Mouse (Mus musculus) limb, embryonic 12.5 days (tissue): ENCODE results near the gene Gal. TPM values are rescaled to one million over a fixed set of nuclear protein-coding genes. Genes with fewer than 3 reads are reported as not detected.

Experiments used
- ATAC-seq: fragments of 200-750 bp; cut with Nextera tagmentation; 2 replicates; pipeline ENCODE4 v1.8.0; 2017; ENCODE audit warnings: low read depth, moderate TSS enrichment; ENCODE audit not compliant: insufficient number of reproducible peaks, insufficient read depth, low FRiP score, low TSS enrichment
- H3K27ac ChIP-seq: fragments of 300-500 bp; sonication (generic); 2 replicates; pipeline ENCODE4 v1.5.1; 2016; ENCODE audit warnings: mild to moderate bottlenecking, moderate library complexity
- H3K27me3 ChIP-seq: fragments of 300-500 bp; sonication (generic); 2 replicates; pipeline ENCODE4 v1.6.1; 2016; ENCODE audit warnings: mild to moderate bottlenecking, moderate library complexity
- H3K36me3 ChIP-seq: fragments of 300-500 bp; sonication (generic); 2 replicates; pipeline ENCODE4 v1.6.1; 2016; ENCODE audit warnings: mild to moderate bottlenecking, moderate library complexity
- H3K4me1 ChIP-seq: fragments of 300-500 bp; sonication (generic); replicated peaks from 2 replicates; pipeline ENCODE4 v1.6.1; 2016
- H3K4me2 ChIP-seq: fragments of 300-500 bp; sonication (generic); 2 replicates; pipeline ENCODE4 v1.6.1; 2016; ENCODE audit warnings: mild to moderate bottlenecking, moderate library complexity
- H3K4me3 ChIP-seq: fragments of 300-500 bp; sonication (generic); replicated peaks from 2 replicates; pipeline ENCODE4 v1.5.1; 2016; ENCODE audit warnings: mild to moderate bottlenecking
- H3K9ac ChIP-seq: fragments of 300-500 bp; sonication (generic); replicated peaks from 2 replicates; pipeline ENCODE4 v1.6.1; 2016; ENCODE audit warnings: mild to moderate bottlenecking, moderate library complexity
- H3K9me3 ChIP-seq: fragments of 300-500 bp; sonication (generic); 2 replicates; pipeline ENCODE4 v1.6.1; 2016; ENCODE audit warnings: mild to moderate bottlenecking, moderate library complexity
- WGBS: fragments of 180-500 bp; shearing (Covaris S2); methylation state at CpG from one replicate; pipeline ENCODE4 v1.1.7; 2016; 5-methylcytosine and 5-hydroxymethylcytosine counted together
- polyA plus RNA-seq: library from polyadenylated mRNA; unstranded; fragments of >200 nt; fragmentation: Nextera tagmentation; extraction: Ambion mirVana; gene quantifications from 2 replicates; pipeline ENCODE4 v1.2.1, GENCODE M21; 2016

The Gal gene
- polyA plus RNA-seq, 1 experiment from 2014 or later = 2.5 TPM

DNA sequence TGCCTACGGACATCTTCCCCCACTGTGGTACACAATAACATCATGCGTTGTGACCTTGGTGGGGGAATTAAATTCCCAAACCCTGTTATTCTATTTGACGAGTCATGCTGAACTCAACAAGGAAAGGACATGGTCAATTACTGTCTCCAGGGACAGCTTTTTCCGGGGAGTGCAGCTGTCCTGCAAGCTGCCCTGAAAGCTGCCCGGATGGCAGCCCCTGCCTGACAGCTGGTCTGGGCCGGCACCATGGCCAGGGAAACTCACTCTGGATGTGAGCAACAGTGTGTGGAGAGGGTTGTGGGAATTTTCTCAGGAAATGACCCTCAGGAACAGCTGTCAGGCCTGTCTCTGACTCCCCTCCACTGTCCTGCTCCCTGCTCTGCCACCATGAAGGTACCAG, 8.1 kb upstream of the Gal start:
- Histone ChIP-seq H3K27me3 (no peaks in the 10 kb centered on the region), H3K9me3 (peaks cover 5% of the 10 kb centered on the region; the same call in 1 of the 2 replicates), H3K27ac (no peak overlapping the region), H3K9ac (no peak overlapping the region), H3K4me3 (no peak overlapping the region), H3K4me2 (no peak overlapping the region), H3K36me3 (no peaks in the 10 kb centered on the region), H3K4me1 (no peaks in the 10 kb centered on the region)
- WGBS = 69% methylated on average over 6 of the region's 6 CpGs
- no peak for ATAC-seq

DNA sequence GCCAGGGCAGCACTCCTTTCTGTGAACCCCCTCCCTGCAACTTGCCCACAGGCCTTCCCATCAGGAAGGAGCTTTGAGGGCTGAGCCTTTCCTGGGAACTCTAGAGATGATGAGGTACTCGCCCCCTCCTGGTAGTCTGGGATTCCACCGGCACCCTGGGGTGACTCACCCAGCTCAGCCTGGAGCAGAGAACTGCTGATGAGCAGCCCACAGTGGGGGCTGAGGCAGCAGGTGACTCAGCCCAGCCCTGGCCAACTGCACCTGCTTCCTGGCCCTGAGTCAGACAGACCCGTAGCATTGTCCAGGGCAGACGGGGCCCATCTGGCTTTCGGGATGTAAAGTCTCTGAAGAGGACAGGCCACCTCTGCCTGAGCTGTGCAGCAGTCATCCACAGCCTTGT, 4.9 kb upstream of the Gal start:
- peaks cover 23% of the 10 kb centered on the region for H3K27me3 ChIP-seq
- H3K9ac ChIP-seq = no peak overlapping the region
- WGBS = 56% methylated on average over 5 of the region's 5 CpGs
- peaks cover 5% of the 10 kb centered on the region; the same call in 1 of the 2 replicates for H3K4me1 ChIP-seq
- peaks cover 5% of the 10 kb centered on the region; the same call in 1 of the 2 replicates for H3K9me3 ChIP-seq
- no peaks in the 10 kb centered on the region for H3K36me3 ChIP-seq
- ATAC-seq = no peak
- H3K4me3 ChIP-seq = no peak overlapping the region
- H3K27ac ChIP-seq = no peak overlapping the region
- H3K4me2 ChIP-seq = no peak overlapping the region

DNA sequence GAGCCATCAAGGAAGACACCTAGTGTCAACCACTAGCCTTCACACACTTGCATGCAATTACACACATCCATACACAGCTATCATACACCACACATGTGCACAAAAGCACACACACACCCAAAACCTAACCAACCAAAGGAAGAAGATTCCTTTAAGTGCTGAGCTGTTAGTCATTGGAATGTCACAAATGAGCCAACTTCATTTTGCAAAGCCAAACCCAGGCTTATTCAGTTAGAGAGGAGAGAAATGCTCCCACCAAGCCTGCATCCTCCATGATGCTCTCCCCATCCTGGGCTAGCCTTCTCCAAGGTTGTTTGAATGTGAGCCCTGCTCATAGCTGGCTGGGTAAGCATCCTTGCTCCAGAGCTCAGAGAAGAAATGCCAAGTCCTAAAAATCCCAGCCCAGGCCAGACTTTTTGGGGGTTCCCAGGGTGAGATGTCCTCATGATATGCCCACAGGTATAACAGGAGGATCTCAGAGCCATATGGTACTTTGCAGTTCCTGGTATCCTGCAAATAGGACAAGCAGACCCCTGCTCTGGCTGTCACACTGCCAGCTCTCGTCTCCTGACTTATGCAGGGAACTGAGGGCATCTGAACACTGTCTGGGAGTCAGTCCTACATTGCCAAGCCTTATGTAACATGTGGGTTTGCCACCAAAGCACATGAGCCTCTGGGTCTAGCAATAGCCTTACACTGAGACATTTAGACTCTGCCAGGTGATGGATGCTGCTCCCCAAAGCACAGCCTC, 8.6 kb downstream of the Gal start:
- Histone ChIP-seq H3K9ac (no peak overlapping the region), H3K36me3 (no peaks in the 10 kb centered on the region), H3K27me3 (no peaks in the 10 kb centered on the region), H3K4me3 (no peak overlapping the region), H3K9me3 (peaks cover 4% of the 10 kb centered on the region; the same call in 1 of the 2 replicates), H3K27ac (no peak overlapping the region), H3K4me2 (no peak overlapping the region), H3K4me1 (no peaks in the 10 kb centered on the region)
- 54% methylated on average over 1 of the region's 1 CpGs for WGBS
- ATAC-seq = no peak

DNA sequence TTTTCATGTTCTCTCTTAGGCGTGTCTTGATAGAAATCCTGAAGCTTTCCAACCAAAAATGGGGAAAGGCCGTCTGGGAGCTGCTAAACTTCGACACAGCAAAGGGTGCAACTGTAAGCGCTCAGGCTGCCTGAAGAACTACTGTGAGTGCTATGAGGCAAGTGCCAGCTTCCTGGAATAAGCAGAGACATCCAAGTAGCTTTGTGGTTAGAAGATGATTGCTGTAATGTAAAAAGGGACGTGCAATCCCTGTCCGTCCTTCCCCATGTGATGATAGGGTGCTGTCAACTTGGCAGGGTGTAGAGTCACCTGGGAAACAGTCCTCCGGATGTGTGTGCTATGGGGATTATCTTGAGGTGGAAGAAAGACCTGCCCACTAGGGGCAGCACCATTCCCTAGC, 10.3 kb downstream of the Gal start:
- H3K4me1 ChIP-seq = no peaks in the 10 kb centered on the region
- peaks cover 4% of the 10 kb centered on the region; the same call in 1 of the 2 replicates for H3K9me3 ChIP-seq
- H3K27me3 ChIP-seq = no peaks in the 10 kb centered on the region
- H3K4me2 ChIP-seq = no peak overlapping the region
- no peak overlapping the region for H3K4me3 ChIP-seq
- no peak overlapping the region for H3K9ac ChIP-seq
- no peak for ATAC-seq
- WGBS = 83% methylated on average over 7 of the region's 7 CpGs
- H3K36me3 ChIP-seq = no peaks in the 10 kb centered on the region
- H3K27ac ChIP-seq = no peak overlapping the region

DNA sequence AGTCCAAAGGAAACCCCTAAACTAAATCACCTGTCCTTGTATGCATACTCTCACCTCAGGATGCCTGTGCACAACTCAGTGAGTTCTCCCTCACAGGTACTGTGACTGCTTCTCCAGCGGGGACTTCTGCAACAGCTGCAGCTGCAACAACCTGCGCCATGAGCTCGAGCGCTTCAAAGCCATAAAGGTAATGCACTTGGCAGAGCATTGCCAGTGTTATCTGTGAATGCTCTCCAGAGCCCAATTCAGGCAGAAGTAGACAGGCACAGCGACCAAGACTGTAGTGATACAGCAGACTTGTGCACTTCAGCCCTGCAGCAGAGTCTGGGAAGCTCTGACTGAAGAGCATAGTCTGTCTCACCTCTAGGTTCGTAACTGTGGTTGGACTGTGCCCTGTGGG, 12.0 kb downstream of the Gal start:
- no peaks in the 10 kb centered on the region for H3K4me1 ChIP-seq
- ATAC-seq = no peak
- no peak overlapping the region for H3K9ac ChIP-seq
- H3K27ac ChIP-seq = no peak overlapping the region
- 74% methylated on average over 6 of the region's 6 CpGs for whole genome bisulfite sequencing
- H3K27me3 ChIP-seq = no peaks in the 10 kb centered on the region
- H3K4me3 ChIP-seq = no peak overlapping the region
- H3K9me3 ChIP-seq = peaks cover 4% of the 10 kb centered on the region; the same call in 1 of the 2 replicates
- H3K36me3 ChIP-seq = no peaks in the 10 kb centered on the region
- H3K4me2 ChIP-seq = no peak overlapping the region

DNA sequence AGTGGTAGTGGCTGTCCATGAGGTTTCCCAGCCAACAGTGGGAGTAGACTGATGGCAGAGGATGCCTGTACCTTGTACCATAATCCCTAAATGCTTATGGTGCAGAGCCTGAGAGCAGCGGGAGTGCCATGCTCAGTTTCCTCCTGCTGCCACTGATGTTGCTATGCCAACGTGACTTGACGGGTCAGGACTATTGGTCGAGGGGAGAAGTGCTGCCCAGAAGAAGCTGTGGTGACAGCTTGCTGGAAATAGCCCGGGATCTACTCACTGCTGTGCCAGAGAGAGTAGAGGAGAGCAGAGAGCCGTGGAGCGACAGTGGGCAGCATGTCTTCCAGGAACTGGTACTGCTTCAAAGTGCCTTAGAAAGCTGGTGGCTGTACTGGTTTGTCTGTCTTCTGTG, 12.4 kb downstream of the Gal start:
- Histone ChIP-seq H3K36me3 (no peaks in the 10 kb centered on the region), H3K4me2 (no peak overlapping the region), H3K4me1 (no peaks in the 10 kb centered on the region), H3K4me3 (no peak overlapping the region), H3K27me3 (no peaks in the 10 kb centered on the region), H3K27ac (no peak overlapping the region), H3K9ac (no peak overlapping the region), H3K9me3 (peaks cover 4% of the 10 kb centered on the region; the same call in 1 of the 2 replicates)
- ATAC-seq = no peak
- 59% methylated on average over 7 of the region's 7 CpGs for WGBS

DNA sequence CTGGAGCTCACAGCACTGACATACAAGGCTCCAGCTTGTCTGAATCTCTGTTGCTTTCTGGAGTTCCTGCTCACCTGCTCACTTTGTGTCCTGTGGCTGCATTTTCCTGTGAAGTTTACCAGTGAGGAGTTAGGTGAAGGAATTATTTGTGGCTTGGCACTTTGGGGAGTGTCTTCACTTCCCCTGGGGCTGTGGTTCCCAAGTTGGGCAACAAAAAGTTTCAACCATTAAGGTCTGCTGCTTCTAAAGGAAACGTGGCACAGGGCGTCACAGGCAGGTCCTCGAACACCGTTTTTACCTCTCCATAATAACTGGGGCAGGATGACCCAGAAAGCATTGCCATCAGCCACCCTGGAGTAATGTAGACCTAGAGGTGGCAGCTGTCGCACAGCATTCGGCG, 12.8 kb downstream of the Gal start:
- 86% methylated on average over 7 of the region's 7 CpGs for WGBS
- no peak for ATAC-seq
- Histone ChIP-seq H3K9ac (no peak overlapping the region), H3K27me3 (no peaks in the 10 kb centered on the region), H3K4me1 (no peaks in the 10 kb centered on the region), H3K4me3 (no peak overlapping the region), H3K27ac (no peak overlapping the region), H3K4me2 (no peak overlapping the region), H3K36me3 (no peaks in the 10 kb centered on the region), H3K9me3 (peaks cover 4% of the 10 kb centered on the region; the same call in 1 of the 2 replicates)

DNA sequence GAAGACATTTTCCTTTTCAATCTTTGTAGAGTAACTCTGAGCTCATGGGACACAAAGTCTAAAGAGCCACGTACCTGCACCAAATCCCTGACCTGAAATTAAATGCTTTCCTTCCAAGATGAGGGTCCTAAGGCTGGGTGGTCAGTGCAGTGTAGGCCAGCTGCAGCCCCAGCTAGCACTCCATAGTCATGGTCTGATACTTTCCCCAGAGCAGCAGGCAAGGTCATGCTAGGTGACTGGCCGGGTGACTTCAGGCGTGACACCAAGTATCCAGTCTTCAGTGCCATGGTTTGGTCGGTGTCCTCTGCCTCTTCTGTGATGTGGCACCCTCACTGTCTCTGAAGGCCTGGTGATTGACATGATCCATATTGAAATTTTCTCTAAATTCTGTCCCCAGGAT, 14.3 kb downstream of the Gal start:
- no peak overlapping the region for H3K4me2 ChIP-seq
- H3K4me1 ChIP-seq = no peaks in the 10 kb centered on the region
- H3K9ac ChIP-seq = no peak overlapping the region
- no peak for ATAC-seq
- peaks cover 4% of the 10 kb centered on the region; the same call in 1 of the 2 replicates for H3K9me3 ChIP-seq
- WGBS = 88% methylated on average over 4 of the region's 4 CpGs
- no peaks in the 10 kb centered on the region for H3K27me3 ChIP-seq
- no peaks in the 10 kb centered on the region for H3K36me3 ChIP-seq
- no peak overlapping the region for H3K4me3 ChIP-seq
- H3K27ac ChIP-seq = no peak overlapping the region

DNA sequence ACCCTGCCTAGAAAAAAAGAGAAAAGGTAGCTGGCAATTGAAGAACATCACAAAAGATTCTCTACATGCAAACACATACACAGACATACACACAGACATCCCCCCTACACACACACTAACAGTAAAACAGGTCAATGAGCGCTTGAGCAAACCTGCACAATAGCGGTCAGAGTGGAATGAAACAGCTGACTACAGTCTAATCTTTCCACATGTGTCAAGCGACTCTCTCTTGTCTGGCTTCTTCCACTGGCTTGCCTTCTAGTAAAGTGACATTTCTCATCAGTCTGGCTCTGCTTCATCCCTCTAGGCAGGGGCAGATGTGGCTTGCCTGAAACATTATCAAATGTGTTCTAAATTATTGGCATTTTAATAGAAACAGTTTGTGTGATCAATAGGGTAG, 20.1 kb downstream of the Gal start:
- no peak for ATAC-seq
- 74% methylated on average over 3 of the region's 3 CpGs for WGBS

DNA sequence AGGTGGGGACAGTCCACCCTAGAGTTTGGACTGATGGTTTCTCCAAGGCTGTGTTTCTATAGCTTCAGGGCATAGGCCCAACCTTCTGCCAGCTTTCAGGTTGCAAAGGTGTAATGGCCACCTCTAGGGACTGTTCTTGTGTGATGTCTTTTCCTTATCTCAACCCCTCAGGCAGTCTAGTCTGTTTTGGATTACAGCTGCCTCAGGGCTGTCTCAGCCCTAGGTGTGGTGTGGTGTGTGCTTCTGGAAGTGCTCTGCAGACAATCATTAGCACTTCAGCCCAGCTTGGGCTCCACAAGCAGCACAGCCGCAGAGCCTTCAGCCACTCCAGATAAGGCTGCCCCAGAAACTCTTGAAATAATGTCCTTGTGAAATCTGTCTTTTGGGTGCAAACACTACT, 22.0 kb downstream of the Gal start:
- H3K9ac ChIP-seq = no peak overlapping the region
- no peaks in the 10 kb centered on the region for H3K27me3 ChIP-seq
- no peak overlapping the region for H3K27ac ChIP-seq
- 38% methylated on average over 1 of the region's 1 CpGs for WGBS
- no peak for ATAC-seq
- peaks cover 10% of the 10 kb centered on the region for H3K9me3 ChIP-seq
- no peak overlapping the region for H3K4me2 ChIP-seq
- H3K4me1 ChIP-seq = peaks cover 4% of the 10 kb centered on the region; the same call in 1 of the 2 replicates
- no peaks in the 10 kb centered on the region for H3K36me3 ChIP-seq
- H3K4me3 ChIP-seq = no peak overlapping the region

More for the DNA sequence above, 20.1 kb downstream of the Gal start:
- Histone ChIP-seq H3K4me1 (peaks cover 2% of the 10 kb centered on the region; the same call in 1 of the 2 replicates), H3K27ac (no peak overlapping the region), H3K36me3 (no peaks in the 10 kb centered on the region), H3K27me3 (no peaks in the 10 kb centered on the region), H3K9ac (no peak overlapping the region), H3K4me2 (no peak overlapping the region), H3K4me3 (no peak overlapping the region), H3K9me3 (peaks cover 5% of the 10 kb centered on the region; the same call in 1 of the 2 replicates)

DNA sequence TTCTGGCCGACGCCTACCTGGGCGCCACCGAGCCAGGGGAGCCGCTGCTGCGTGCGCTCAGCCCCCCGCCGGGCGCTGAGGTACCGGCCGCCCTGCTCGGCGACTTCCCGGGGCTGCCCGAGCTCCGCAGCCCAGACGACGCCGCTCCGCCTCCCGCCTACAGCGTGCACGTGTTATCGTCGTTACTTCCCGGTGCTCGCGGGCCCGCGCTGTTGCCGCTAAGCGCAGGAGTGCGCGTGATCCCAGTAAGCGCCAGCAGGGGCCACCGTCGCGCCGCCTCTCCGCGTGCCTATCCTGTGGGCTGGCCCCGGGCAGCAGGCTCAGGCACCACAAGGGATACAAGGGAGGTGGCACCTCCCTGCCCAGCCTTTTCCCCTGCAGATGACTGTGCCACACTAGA, 25.3 kb downstream of the Gal start:
- Histone ChIP-seq H3K9me3 (peaks cover 10% of the 10 kb centered on the region), H3K36me3 (peaks cover under 1% of the 10 kb centered on the region; the same call in 1 of the 2 replicates), H3K27me3 (no peaks in the 10 kb centered on the region), H3K4me1 (peaks cover 4% of the 10 kb centered on the region; the same call in 1 of the 2 replicates), H3K4me2 (peak overlapping the region; percentile 81), H3K27ac (no peak overlapping the region), H3K4me3 (peak overlapping the region; percentile 49), H3K9ac (peak overlapping the region; percentile 57; the same call in 1 of the 2 replicates)
- 0% methylated on average over 43 of the region's 43 CpGs for WGBS
- ATAC-seq = peak; percentile 86
